Mouse (Mus musculus): ENCODE measurements around the gene Cdc27. TPM values are rescaled to one million over a fixed set of nuclear protein-coding genes. Genes with fewer than 3 reads are reported as not detected.
"Not testable (repeated sequence)": the region's sequence is repeated elsewhere in the genome, so short reads cannot be mapped to it uniquely, and the experiment has no call there.

Gene Cdc27
- polyA plus RNA-seq, 1 experiment from 2014 or later: 41.6 TPM

GRCm38 (mm10) chr11:104544507-104544906 lies 5.9 kb downstream of the Cdc27 start:
- Histone ChIP-seq H3K4me1 (replicated peaks; ENCODE audit: control insufficient read depth, insufficient read depth, low read length) (peaks cover 39% of the 10 kb centered on the region), H3K27me3 (replicated peaks; ENCODE audit: control insufficient read depth, insufficient read depth, low read length) (no peaks in the 10 kb centered on the region), H3K4me3 (ENCODE audit: low read depth, low read length) (no peak overlapping the region), H3K36me3 (ENCODE audit: control insufficient read depth, insufficient read depth, low read length) (peaks cover 6% of the 10 kb centered on the region), H3K9me3 (ENCODE audit: control insufficient read depth, low read length) (no peaks in the 10 kb centered on the region), H3K4me2 (no peak overlapping the region), H3K9ac (ENCODE audit: low read depth, low read length) (no peak overlapping the region), H3K27ac (ENCODE audit: low read depth, low read length) (no peak overlapping the region)
- no peak for ATAC-seq (replicated peaks; ENCODE audit: low FRiP score)
- DNase-seq (ENCODE audit: low spot score): no peak
- 49% methylated on average over 2 of the region's 2 CpGs for WGBS

GRCm38 (mm10) chr11:104543337-104543736 lies 7.1 kb downstream of the Cdc27 start:
- peak; percentile 61 for ATAC-seq (replicated peaks; ENCODE audit: low FRiP score)
- not testable (repeated sequence) for H3K27me3 ChIP-seq (replicated peaks; ENCODE audit: control insufficient read depth, insufficient read depth, low read length); H3K9ac ChIP-seq (ENCODE audit: low read depth, low read length); H3K4me3 ChIP-seq (ENCODE audit: low read depth, low read length); H3K27ac ChIP-seq (ENCODE audit: low read depth, low read length); DNase-seq (ENCODE audit: low spot score); H3K9me3 ChIP-seq (ENCODE audit: control insufficient read depth, low read length); H3K36me3 ChIP-seq (ENCODE audit: control insufficient read depth, insufficient read depth, low read length)
- Histone ChIP-seq H3K4me1 (replicated peaks; ENCODE audit: control insufficient read depth, insufficient read depth, low read length) (peaks cover 37% of the 10 kb centered on the region), H3K4me2 (0 out of 2 replicates have a peak overlapping the region, but pooled peaks have one; percentile 14)
- WGBS: 38% methylated on average over 2 of the region's 2 CpGs

GRCm38 (mm10) chr11:104539811-104540210 lies 10.6 kb downstream of the Cdc27 start:
- no peak overlapping the region for H3K27ac ChIP-seq (ENCODE audit: low read depth, low read length)
- peaks cover 8% of the 10 kb centered on the region for H3K36me3 ChIP-seq (ENCODE audit: control insufficient read depth, insufficient read depth, low read length)
- no peak for ATAC-seq (replicated peaks; ENCODE audit: low FRiP score)
- H3K27me3 ChIP-seq (replicated peaks; ENCODE audit: control insufficient read depth, insufficient read depth, low read length): no peaks in the 10 kb centered on the region
- H3K4me3 ChIP-seq (ENCODE audit: low read depth, low read length): no peak overlapping the region
- H3K4me2 ChIP-seq: no peak overlapping the region
- H3K4me1 ChIP-seq (replicated peaks; ENCODE audit: control insufficient read depth, insufficient read depth, low read length): peaks cover 27% of the 10 kb centered on the region
- no peak for DNase-seq (ENCODE audit: low spot score)
- H3K9ac ChIP-seq (ENCODE audit: low read depth, low read length): no peak overlapping the region
- 91% methylated on average over 5 of the region's 5 CpGs for whole genome bisulfite sequencing
- no peaks in the 10 kb centered on the region for H3K9me3 ChIP-seq (ENCODE audit: control insufficient read depth, low read length)

- Histone ChIP-seq H3K27me3 (replicated peaks; ENCODE audit: control insufficient read depth, insufficient read depth, low read length) (no peaks in the 10 kb centered on the region), H3K4me2 (peak overlapping the region; percentile 19; the same call in 1 of the 2 replicates), H3K36me3 (ENCODE audit: control insufficient read depth, insufficient read depth, low read length) (peaks cover 7% of the 10 kb centered on the region), H3K4me3 (ENCODE audit: low read depth, low read length) (no peak overlapping the region), H3K9me3 (ENCODE audit: control insufficient read depth, low read length) (no peaks in the 10 kb centered on the region), H3K27ac (ENCODE audit: low read depth, low read length) (no peak overlapping the region; the same call in 1 of the 2 replicates), H3K9ac (ENCODE audit: low read depth, low read length) (no peak overlapping the region), H3K4me1 (replicated peaks; ENCODE audit: control insufficient read depth, insufficient read depth, low read length) (peaks cover 23% of the 10 kb centered on the region)
- DNase-seq (ENCODE audit: low spot score): no peak
- ATAC-seq (replicated peaks; ENCODE audit: low FRiP score): peak; percentile 67
- WGBS: 68% methylated on average over 2 of the region's 2 CpGs
These were observed 12.4 kb downstream of the Cdc27 start for GRCm38 (mm10) chr11:104537945-104538555.

- Histone ChIP-seq H3K4me2 (no peak overlapping the region), H3K27me3 (replicated peaks; ENCODE audit: control insufficient read depth, insufficient read depth, low read length) (no peaks in the 10 kb centered on the region), H3K36me3 (ENCODE audit: control insufficient read depth, insufficient read depth, low read length) (peaks cover 14% of the 10 kb centered on the region), H3K9ac (ENCODE audit: low read depth, low read length) (no peak overlapping the region), H3K27ac (ENCODE audit: low read depth, low read length) (no peak overlapping the region), H3K4me1 (replicated peaks; ENCODE audit: control insufficient read depth, insufficient read depth, low read length) (peaks cover 16% of the 10 kb centered on the region), H3K4me3 (ENCODE audit: low read depth, low read length) (no peak overlapping the region), H3K9me3 (ENCODE audit: control insufficient read depth, low read length) (no peaks in the 10 kb centered on the region)
- 63% methylated on average over 2 of the region's 2 CpGs for WGBS
- ATAC-seq (replicated peaks; ENCODE audit: low FRiP score): peak; percentile 78
- no peak for DNase-seq (ENCODE audit: low spot score)
These were observed 13.6 kb downstream of the Cdc27 start for GRCm38 (mm10) chr11:104536843-104537242.

GRCm38 (mm10) chr11:104525935-104526334 lies 24.5 kb downstream of the Cdc27 start:
- no peaks in the 10 kb centered on the region for H3K9me3 ChIP-seq (ENCODE audit: control insufficient read depth, low read length)
- no peak overlapping the region for H3K27ac ChIP-seq (ENCODE audit: low read depth, low read length)
- no peak overlapping the region for H3K4me2 ChIP-seq
- WGBS: 94% methylated on average over 6 of the region's 6 CpGs
- peaks cover 34% of the 10 kb centered on the region for H3K36me3 ChIP-seq (ENCODE audit: control insufficient read depth, insufficient read depth, low read length)
- no peak overlapping the region for H3K9ac ChIP-seq (ENCODE audit: low read depth, low read length)
- no peaks in the 10 kb centered on the region for H3K27me3 ChIP-seq (replicated peaks; ENCODE audit: control insufficient read depth, insufficient read depth, low read length)
- no peak for DNase-seq (ENCODE audit: low spot score)
- ATAC-seq (replicated peaks; ENCODE audit: low FRiP score): no peak
- H3K4me1 ChIP-seq (replicated peaks; ENCODE audit: control insufficient read depth, insufficient read depth, low read length): no peaks in the 10 kb centered on the region
- no peak overlapping the region for H3K4me3 ChIP-seq (ENCODE audit: low read depth, low read length)

- H3K27ac ChIP-seq (ENCODE audit: low read depth, low read length): no peak overlapping the region
- H3K9ac ChIP-seq (ENCODE audit: low read depth, low read length): no peak overlapping the region
- no peak overlapping the region for H3K4me3 ChIP-seq (ENCODE audit: low read depth, low read length)
- ATAC-seq (replicated peaks; ENCODE audit: low FRiP score) (no peak), DNase-seq (ENCODE audit: low spot score) (no peak)
- peaks cover 25% of the 10 kb centered on the region for H3K36me3 ChIP-seq (ENCODE audit: control insufficient read depth, insufficient read depth, low read length)
- no peaks in the 10 kb centered on the region for H3K9me3 ChIP-seq (ENCODE audit: control insufficient read depth, low read length)
- 87% methylated on average over 4 of the region's 4 CpGs for WGBS
- H3K4me1 ChIP-seq (replicated peaks; ENCODE audit: control insufficient read depth, insufficient read depth, low read length): no peaks in the 10 kb centered on the region
- no peaks in the 10 kb centered on the region for H3K27me3 ChIP-seq (replicated peaks; ENCODE audit: control insufficient read depth, insufficient read depth, low read length)
- H3K4me2 ChIP-seq: no peak overlapping the region
These were observed 38.0 kb downstream of the Cdc27 start for GRCm38 (mm10) chr11:104512436-104512835.

GRCm38 (mm10) chr11:104510606-104511005 lies 39.8 kb downstream of the Cdc27 start:
- H3K4me2 ChIP-seq: no peak overlapping the region
- H3K27ac ChIP-seq (ENCODE audit: low read depth, low read length): no peak overlapping the region
- no peaks in the 10 kb centered on the region for H3K27me3 ChIP-seq (replicated peaks; ENCODE audit: control insufficient read depth, insufficient read depth, low read length)
- 76% methylated on average over 2 of the region's 2 CpGs for WGBS
- no peak overlapping the region for H3K4me3 ChIP-seq (ENCODE audit: low read depth, low read length)
- no peak overlapping the region for H3K9ac ChIP-seq (ENCODE audit: low read depth, low read length)
- DNase-seq (ENCODE audit: low spot score) (no peak), ATAC-seq (replicated peaks; ENCODE audit: low FRiP score) (no peak)
- no peaks in the 10 kb centered on the region for H3K9me3 ChIP-seq (ENCODE audit: control insufficient read depth, low read length)
- peaks cover 18% of the 10 kb centered on the region for H3K36me3 ChIP-seq (ENCODE audit: control insufficient read depth, insufficient read depth, low read length)
- no peaks in the 10 kb centered on the region for H3K4me1 ChIP-seq (replicated peaks; ENCODE audit: control insufficient read depth, insufficient read depth, low read length)

GRCm38 (mm10) chr11:104508455-104508854 lies 42.0 kb downstream of the Cdc27 start:
- WGBS: 84% methylated on average over 4 of the region's 4 CpGs
- Histone ChIP-seq H3K9me3 (ENCODE audit: control insufficient read depth, low read length) (no peaks in the 10 kb centered on the region), H3K4me2 (no peak overlapping the region), H3K36me3 (ENCODE audit: control insufficient read depth, insufficient read depth, low read length) (peaks cover 22% of the 10 kb centered on the region), H3K9ac (ENCODE audit: low read depth, low read length) (no peak overlapping the region), H3K4me1 (replicated peaks; ENCODE audit: control insufficient read depth, insufficient read depth, low read length) (no peaks in the 10 kb centered on the region), H3K27me3 (replicated peaks; ENCODE audit: control insufficient read depth, insufficient read depth, low read length) (no peaks in the 10 kb centered on the region), H3K27ac (ENCODE audit: low read depth, low read length) (no peak overlapping the region), H3K4me3 (ENCODE audit: low read depth, low read length) (no peak overlapping the region)
- no peak for ATAC-seq (replicated peaks; ENCODE audit: low FRiP score)
- DNase-seq (ENCODE audit: low spot score): no peak
